Mouse (Mus musculus) gonadal fat pad, adult 2 months (tissue): ENCODE measurements around the gene Ccdc34. TPM values are rescaled to one million over a fixed set of nuclear protein-coding genes. Genes with fewer than 3 reads are reported as not detected.
"Not testable (repeated sequence)": the region's sequence is repeated elsewhere in the genome, so short reads cannot be mapped to it uniquely, and the experiment has no call there.

Source experiments
- DNase-seq: peaks from one replicate; pipeline ENCODE4 v3.0.0-alpha.2; 2012; ENCODE audit warnings: low read depth
- polyA plus RNA-seq: library from polyadenylated mRNA; depleted of rRNA; stranded (reverse); fragments of >200 nt; gene quantifications from 2 replicates; pipeline ENCODE4 v1.2.3, GENCODE M21; 2012

The Ccdc34 gene
- polyA plus RNA-seq, 1 experiment: 4.8 TPM

DNA sequence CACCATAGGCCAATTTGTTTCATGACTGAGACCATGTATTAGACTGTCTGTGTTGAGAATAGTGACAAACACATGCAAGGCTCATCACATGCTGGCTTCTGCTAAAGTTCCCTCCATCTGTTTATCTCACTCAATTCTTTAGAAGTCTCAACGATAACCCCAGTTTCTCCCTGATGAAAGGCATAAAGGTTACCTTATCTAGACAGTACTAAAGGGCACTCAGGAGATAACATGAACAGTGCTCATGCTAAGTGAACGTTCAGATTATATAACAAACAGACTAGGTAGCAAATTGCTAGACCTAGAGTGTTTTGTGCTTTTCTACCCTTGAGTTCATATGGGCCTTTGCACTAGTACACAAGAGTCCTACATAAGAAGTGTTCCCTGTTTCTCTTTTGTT is 59.6 kb downstream of the Ccdc34 start:
- no peak for DNase-seq

DNA sequence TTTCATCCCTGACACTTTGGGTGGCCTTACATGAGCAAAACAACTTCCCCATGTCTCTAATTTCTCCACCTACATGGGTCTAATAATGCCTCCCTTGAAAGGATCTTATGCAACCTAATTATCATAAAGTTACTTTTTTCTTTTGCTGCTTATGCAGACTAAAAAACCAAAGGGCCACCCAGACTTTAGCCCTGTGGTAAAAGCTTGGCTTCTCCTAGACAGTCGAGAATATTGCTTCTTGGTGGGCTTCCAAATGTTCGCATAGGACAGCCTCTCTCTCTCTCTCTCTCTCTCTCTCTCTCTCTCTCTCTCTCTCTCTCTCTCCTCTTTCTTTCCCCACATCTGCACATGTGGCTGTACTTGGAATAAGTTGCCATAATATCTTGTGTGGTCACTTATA is 60.0 kb downstream of the Ccdc34 start:
- DNase-seq: no peak

DNA sequence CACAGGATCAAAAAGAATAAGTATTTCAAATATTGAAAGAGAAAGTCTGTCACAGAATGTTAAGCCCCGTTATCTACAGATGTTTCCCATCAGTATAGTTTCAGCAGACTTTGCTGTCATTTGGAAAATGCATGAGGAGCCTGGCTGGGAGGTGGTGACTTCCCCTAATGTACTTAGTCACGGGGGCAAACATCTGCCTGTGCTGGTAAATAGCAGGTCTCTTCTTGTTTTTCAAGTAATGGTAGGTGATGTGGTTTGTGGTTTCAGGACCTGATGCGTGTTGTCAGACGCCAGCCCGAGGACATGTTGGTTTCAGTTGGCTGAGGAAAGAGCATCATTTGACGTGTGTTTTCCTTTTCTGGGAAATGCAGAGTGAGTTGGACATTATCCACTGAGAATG is 62.9 kb downstream of the Ccdc34 start:
- DNase-seq: no peak

DNA sequence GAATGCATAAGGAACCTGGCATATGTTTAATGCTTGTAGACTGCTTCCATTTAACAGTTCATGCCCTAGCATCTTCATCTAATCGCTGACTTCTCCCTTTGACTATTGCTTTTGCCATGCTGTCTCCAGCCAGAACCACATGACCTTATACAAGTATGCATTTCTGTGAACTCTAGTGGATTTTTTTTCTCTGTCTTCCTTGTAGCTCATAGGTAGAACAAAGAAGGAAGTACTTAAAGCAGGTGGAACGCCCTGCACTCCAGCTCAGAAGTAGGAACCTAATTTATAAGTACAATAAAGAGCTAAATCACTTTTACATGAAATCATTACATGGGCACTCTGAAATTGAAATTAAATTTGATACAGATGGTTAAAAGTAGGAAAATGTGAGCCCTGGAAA is 65.4 kb downstream of the Ccdc34 start:
- no peak for DNase-seq

DNA sequence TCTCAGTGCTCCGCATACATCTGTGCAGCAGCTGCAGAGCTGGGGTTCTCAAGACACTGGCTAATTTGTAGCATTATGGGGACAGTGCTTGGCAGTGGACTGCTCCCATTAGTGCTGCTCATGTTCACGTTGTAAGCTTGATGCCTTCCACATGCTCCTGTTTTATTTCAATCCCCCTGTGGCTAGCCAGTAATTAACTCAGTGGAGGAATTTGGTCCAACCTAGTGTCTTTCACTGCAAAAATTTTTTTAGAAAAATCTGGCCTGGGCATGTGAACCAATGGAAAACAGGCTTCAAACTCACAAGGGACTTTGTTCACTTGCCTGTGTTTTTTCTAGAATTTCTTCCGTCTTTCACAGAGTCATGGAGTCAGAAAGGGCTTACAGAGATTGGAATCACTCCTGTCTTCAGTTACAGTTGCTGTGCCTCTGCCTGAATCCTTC is 68.1 kb downstream of the Ccdc34 start:
- no peak for DNase-seq

DNA sequence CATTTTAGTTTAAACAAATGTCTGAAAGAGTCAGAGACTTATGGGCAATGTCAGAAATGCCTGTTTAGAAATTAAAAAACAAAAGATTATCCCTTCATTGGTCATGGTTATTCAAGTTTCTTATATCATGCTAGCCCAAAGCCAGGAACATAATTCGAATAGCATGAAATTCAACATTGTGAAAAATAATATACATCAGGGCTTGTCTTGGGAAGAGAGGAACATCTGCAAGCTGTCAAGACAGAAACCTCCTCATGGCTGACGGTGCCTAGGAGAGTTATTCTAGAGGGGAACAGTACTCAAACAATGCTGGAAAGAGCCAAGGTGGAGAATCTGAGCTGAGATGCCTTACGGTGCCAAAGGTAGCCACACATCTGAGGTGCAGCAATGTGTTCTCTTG is 96.5 kb downstream of the Ccdc34 start:
- no peak for DNase-seq

DNA sequence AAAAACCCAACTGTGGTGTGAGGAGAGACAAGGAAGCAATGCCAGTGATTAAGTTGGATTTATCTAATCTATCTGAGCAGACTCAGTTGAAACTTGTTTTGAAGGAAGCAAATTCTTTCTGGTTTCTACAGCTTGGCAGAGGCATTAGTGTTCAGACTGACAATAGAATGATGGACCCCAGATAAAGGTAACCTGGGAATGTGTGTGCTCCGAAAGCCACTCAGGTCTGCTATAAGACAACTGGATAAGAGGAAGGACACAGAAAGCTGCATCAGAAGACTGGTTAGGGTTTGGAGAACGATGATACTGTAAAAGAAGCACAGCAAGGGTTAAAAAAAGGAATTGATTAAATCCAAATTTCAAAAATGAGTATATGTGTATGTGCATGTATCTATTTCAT is 111.8 kb downstream of the Ccdc34 start:
- DNase-seq: no peak

DNA sequence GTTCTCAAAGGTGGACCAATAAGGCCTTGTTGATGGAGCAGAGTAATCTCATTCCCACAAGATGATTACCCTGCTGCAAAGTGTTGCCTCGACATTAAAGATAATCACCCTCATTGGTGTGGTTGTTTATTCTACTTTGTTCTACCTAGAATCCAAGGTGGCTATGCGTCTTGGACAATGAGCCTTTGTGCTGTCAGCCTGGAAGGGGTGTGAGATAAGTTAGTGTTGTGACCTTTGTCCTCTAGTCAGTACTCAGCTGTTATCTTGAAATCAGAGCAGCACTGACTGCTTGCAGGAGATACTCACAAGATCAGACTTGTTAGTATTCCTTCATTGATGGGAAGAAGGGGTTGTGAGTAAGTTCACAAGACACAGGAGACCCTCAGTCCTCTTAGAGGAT is 114.0 kb downstream of the Ccdc34 start:
- DNase-seq: no peak

DNA sequence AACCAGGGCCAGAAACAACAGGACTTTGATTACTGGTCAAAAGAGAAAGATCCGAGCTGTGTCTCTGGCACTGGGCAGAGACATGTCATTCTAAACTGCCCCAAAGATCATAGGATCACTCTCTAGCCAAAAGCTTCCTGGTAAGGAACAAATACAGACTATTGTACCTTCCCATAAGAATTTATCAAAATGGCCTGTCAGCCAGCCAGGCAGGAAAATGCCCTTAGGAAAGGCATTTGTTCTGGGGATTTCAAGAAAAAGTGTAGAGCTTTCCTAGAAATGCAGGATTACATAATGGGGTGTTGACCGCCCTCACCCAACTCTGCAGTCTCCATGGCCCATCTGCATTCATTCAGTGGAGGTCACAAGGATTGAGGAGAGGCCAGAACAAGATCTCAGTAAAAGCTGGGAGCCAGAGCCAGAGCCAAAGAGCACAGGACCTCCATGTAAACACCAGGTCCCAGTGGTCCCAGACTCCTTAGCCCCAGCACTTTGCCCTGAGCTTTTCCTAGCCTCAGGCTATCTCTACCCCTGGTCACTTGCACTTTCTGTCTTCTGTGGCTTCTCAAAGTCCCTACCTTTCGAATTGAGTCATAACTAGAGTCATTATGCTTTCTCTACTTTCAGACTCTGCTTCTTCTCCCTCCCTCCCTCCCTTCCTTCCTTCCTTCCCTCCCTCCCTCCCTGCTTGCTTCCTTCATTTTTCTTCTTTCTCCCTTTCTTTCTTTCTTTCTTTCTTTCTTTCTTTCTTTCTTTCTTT is 115.9 kb downstream of the Ccdc34 start:
- no peak for DNase-seq

DNA sequence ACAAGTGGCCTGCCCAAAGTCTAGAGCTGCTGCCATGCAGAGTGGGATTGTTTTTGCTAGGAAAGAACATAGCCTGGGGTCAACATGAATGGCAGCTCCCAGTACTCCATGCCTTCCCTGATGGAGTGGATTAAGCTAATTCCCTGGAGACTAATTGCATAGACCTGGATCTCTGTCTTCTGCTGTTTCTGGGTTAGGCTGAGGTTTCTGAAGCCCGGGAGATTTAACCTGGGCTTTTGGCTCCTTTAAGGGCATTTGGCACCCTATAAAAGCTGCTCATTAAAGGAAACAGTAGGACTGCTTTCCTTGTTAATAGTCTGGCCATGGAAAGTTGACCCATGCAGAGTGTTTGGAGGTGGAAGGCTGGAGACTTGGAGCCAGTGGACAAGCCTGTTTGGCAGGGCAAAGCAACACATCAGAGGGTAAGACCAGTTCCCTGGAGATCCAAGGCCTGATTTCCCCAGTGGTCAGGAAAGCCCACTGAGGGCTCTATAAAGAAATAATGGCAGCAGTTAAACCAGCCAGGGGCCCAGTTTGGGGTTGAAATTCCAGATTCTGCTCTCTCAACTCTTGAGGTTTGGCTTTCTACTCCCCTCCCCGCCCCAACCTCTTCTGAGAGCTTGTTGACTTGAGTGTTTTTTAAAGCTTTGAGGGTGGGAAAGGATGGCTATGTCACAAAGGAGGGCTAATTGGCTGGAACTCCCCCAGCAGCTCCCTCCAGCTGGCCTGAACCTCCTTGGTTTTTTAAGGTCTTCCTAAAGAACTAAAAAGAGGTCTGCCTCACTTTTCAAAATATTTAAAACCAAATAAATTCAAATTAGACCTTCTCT is 117.4 kb downstream of the Ccdc34 start:
- no peak for DNase-seq

DNA sequence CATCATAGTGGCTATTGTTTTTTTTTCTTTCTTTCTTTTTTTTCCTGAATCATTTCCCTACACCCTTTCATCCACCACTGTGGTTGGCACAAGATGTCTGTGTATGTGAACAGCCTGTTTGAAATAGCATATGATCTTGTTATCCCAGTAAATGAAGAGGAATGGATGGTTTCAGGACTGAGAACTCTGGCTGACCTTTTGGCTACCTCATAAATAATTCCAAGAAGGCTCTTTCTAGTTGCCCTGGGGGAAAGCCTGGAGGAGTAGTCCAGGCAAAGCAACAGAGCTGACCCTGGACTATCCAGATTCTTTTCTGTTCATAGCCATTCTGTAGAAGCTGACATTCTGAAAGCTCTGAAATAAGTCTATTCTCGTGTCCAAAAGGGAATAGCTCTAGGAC is 119.7 kb downstream of the Ccdc34 start:
- no peak for DNase-seq

DNA sequence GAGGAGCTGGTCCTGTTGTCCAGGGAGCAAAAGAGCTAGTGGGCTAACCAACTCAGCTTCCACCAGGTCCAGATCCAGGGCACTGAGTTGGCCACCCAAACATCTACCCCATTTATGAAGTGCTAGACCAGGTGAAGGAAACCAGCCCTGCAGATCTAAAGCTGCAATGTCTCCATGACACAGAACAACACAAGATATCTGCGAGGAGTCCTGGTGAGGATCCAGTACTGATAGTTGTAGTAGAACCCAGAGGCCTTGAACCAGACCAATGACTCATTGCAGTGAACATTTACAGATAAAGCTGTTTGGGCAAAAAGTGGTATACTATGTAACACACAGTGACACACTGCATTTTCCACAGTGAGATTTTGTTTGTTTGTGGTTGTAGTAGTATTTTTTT is 120.5 kb downstream of the Ccdc34 start:
- no peak for DNase-seq

DNA sequence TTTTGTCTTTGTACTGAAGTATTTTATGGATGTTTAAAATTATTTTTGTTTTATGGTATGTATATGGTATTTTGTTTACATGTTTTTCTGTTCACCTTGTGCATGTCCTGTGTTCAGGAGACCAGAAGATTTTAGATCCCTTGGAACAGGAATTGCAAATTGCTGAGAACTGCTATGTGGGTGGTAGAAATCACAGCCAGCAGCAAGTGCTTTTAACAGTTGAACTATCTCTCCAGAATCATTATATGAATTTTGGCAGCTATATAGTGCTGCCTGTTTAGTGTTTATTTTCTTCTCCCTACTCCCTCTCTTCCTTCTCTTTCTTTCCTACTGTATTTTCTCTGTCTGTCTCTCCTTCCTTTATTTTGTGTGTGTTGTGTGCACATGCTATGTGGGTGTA is 130.4 kb downstream of the Ccdc34 start:
- DNase-seq: not testable (repeated sequence)

DNA sequence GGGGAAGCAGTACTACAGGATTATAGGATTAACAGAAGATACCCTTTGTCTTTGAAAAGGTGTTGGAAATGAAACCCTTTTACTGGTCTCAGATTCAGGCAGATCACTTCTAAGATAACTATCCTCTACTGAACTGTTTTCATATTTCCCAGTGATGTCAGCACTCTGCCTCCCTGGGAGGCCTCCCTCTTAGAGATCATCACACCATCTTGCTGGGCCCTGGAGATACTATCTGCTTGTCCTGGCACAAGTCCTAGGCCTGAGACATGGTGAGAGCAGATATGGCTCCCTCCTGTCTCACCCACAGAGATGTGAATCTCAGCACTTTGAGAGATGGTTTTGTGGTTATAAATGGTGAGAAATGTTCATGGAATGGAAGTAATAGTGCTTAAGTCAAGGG is 131.6 kb downstream of the Ccdc34 start:
- DNase-seq: no peak

DNA sequence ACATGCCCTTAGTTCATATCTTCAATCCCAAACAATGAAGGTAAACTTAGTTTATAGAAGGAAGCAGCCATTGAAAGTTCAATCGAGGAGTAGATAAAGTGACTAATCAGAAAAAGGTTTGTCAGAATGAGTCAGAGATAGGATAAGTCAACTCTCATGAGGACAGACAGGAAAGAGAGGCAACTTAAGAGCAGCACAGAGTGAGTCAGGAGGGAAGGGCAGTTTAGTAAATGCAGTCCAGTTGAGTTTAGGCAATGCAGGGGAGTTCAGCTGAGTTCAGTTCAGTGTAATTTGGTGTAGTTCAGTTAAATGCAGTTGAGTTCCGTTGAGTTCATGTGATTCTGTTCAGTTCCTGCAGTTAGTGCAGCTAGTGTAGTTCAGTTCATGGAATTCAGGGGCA is 138.7 kb downstream of the Ccdc34 start:
- no peak for DNase-seq

DNA sequence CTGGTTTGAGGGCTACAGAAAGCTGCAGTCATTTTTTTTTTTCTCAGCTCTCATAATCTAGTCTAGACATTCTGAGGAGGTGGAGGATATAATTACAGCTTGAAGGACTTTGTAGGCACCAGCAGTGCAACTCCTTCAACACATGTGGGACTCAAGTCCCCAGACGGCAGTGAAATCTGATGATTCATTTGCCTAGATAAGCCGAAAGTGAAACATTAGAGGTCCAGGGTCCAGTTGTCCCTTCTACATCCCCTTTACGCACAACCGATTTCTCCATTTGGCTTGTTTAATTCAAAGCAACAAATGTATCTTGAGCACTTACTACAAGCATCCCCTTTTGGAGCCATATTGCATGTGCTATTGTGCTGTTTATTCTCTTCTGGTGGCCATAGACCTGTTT is 147.4 kb downstream of the Ccdc34 start:
- no peak for DNase-seq

DNA sequence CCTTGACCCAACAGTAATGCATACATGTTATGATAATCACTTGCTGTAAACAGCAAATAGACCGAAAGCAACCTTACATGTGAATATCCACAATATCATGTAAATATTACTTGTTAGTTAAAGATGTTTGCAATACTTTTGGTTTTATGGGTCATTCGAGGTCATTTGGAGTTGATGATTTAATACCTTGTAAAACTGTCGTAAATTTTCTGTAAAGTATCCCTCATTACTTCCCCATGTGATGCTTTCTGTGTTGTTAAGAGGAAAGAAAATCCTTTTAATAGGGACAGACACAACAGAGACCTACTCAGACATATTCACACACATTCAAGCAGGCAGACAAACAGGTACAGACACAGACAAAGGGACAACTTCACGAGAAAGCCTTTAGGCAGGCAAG is 150.1 kb downstream of the Ccdc34 start:
- DNase-seq: no peak

DNA sequence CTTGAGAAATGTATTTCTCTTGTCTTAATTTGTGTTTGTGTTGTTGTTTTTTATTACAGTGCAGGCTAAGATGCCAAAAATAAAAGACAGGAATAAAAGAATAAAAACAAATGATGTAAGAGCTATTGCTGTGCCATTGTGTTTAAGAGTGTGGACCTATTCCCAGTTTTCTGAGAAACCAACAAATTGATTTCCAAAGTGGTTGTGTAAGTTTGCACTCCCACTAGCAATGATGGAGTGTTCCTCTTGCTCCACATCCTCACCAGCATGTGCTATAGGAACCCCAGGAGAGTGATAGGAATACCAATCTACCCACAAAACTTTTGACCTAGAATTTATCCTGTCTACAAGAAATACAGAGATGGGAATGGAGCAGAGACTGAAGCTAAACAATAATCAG is 150.7 kb downstream of the Ccdc34 start:
- DNase-seq: no peak

DNA sequence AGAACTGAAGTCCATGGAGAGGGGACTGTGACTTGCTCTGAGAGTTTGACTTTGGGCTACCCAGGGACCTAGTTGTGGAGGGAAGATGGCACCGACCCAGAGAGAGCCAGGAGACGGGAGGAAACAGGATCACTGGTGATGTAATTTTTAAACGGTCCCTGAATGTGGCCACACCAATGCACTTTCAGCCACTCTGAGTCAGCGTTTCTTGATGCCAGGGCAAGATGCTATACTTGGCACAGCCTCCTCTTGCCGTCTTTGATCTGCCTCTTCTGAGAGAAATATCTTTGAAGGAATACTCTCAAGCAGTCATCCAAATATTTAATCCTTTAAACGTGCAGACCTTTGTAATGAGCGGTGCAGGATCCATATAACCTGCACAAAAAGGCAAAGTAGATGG is 154.8 kb downstream of the Ccdc34 start:
- no peak for DNase-seq

DNA sequence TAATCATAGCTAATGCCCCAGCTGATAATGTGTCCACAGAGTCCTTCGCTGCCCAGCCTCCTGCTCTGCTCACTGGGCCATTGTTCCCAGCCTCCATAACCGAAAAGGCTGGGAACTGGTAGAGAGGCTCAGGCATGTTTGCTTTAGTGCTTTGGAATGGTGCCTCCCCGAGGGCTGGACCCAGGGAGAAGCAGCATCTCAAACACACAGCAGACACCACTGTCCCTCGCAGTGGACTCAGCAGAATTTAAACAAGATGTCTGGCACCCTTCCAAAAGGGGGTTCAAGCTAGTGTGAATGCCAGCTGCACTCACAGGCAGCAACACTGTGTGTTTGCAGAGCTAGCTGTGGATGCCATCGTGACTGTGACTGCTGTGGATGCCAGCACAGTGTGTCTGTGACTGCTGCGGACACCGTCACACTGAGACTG is 156.2 kb downstream of the Ccdc34 start:
- no peak for DNase-seq

DNA sequence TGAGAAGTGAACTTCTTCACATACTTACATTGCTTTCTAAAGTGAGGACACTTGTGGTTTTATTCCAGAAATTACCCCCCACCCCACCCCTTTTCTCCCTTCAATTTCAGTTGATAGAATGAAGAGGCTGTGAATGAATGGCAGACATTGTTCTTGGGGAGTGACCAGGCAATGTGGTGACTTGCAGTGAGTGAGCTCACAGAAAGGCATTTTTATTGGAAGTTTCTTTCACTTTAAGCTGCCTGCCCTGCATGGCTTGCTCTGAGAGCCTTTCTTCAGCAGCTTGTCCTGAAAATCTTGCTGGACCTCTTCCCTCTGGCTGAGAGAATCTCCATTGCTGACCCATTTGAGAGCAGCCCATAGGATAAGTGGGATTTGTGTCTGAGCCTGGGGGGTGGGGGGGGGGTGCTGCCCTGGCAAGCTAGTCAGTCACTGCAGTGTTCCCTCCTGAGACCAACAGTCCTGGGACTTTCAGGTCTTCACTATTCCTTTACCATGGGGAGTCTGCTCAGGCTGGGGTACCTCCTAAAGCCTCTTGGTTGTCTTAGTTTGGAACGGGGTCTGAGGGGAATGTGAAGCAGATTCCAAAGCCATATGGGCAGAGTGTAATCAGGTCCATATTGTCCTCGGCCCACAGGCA is 159.3 kb downstream of the Ccdc34 start:
- no peak for DNase-seq

DNA sequence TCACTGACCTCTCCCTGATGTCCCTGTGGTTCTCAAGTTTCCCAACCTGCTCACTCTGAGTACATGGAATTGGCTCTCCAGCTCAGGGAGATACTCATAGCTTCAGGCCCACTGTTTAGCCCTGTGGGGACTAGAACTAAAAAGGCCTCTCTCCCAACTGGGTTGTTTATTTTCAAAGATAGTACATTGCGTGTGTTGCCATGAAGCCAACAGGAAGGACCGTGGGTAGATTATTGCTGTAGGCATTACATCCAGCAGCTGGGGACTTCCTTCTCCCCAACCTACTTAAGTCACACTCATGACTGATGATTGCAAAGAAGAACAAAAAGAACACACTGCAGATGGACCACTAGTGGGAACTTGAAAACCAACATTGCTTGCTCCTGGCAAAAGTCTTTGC is 159.8 kb downstream of the Ccdc34 start:
- DNase-seq: no peak

DNA sequence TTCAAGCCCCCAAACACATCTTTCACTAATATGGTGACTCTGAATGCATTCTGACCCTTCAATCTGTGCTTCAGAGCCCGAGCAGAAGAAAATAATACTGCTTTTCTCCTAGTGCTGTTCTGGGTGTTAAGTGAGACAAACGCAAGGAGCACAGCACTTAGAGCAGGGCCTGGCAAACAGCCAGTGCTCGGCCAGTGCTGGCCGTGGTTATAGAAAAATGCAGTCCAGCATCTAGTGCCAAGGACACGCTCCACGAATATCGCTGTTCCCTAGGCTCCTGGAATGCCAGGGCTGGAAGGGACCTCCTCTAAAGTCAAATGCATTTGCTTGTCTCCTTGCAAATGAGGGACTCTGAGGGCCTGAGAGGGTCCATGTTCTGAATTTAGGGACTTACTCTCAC is 160.3 kb downstream of the Ccdc34 start:
- no peak for DNase-seq
